Mouse (Mus musculus) lung, postnatal 0 days (tissue): ENCODE results near the gene Pla2g1b.

Experiments
- CTCF ChIP-seq: IDR thresholded peaks from 2 replicates; pipeline ENCODE4 v1.5.1; 2016; ENCODE audit warnings: antibody characterized with exemption, mild to moderate bottlenecking
- EP300 ChIP-seq: IDR thresholded peaks from 2 replicates; pipeline ENCODE4 v1.6.1; 2016; ENCODE audit warnings: antibody characterized with exemption, mild to moderate bottlenecking, control low read depth

GRCm38 (mm10) chr5:115447108-115447507 is 19.0 kb upstream of the Pla2g1b start:
- TF ChIP-seq EP300 (no peak), CTCF (no peak)
